Mouse (Mus musculus) ovary, adult 18-20 months (tissue): ENCODE measurements around the gene Snrpa.
"Not testable (repeated sequence)": the region's sequence is repeated elsewhere in the genome, so short reads cannot be mapped to it uniquely, and the experiment has no call there.

ENCODE experiments used
- DNase-seq: peaks from one replicate; pipeline ENCODE4 v3.0.0; 2022; ENCODE audit warnings: low spot score, mixed read lengths

Gene Snrpa

GRCm38 (mm10) chr7:27195681-27196611, at the start of gene Snrpa, which contains the start of gene BC024978:
TSS of gene Snrpa (minus strand) at chr7:27196271.
TSS of gene BC024978 (plus strand) at chr7:27195781.
- DNase-seq = peak; percentile 99

DNA sequence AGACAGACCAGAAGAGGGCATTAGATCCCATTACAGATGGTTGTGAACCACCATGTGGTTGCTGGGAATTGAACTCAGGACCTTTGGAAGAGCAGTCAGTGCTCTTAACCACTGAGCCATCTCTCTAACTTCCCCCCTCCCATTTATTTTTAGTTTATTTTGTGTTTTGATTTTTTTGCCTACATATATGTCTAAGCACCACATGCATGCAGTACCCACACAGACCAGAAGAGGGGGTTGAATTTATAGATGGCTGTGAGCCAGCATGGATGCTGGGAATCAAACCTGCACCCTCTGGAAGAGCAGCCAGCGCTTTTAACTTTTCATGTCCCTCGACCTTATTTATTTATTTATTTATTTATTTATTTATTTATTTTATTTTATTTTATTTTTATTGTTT, 48.0 kb upstream of the Snrpa start:
- DNase-seq = not testable (repeated sequence)

DNA sequence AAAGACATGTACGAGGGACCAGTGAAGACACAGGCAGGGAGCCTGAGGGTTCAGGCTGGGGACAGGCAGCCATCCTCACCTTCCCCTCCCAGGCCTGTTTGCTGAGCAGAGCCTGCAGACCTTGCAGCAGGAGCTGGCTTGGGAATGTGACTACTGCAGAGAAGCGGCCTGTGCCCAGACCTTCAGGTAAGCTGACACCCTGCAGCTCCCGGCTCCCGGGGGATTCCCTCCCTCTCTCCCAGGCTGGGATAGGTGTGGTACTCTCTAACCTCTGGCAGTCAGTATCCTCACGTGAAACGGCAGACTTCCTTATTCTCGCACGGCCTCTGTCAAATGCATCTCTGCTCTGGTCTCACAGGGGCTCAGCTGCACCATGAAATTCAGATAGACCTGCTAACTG, 47.1 kb upstream of the Snrpa start:
- no peak for DNase-seq

DNA sequence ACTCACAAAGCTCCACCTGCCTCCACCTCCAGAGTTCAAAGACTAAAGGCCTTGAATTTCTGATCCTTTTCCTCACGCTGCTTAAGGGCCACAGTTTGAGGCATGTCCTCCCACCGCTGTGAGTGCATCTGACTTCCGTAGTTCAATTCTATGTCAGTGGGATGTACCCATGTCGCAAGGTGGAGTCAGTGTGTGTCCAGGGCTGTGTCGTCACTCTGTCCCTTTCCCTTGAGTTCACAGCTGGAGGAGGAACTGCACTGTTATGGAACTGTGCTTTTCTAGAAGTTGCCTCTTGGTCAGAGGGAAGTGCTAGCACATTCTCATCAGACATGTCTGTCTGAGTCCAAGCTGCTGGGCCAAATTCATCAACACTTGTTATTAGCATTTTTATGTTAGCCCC, 42.5 kb upstream of the Snrpa start:
- no peak for DNase-seq

DNA sequence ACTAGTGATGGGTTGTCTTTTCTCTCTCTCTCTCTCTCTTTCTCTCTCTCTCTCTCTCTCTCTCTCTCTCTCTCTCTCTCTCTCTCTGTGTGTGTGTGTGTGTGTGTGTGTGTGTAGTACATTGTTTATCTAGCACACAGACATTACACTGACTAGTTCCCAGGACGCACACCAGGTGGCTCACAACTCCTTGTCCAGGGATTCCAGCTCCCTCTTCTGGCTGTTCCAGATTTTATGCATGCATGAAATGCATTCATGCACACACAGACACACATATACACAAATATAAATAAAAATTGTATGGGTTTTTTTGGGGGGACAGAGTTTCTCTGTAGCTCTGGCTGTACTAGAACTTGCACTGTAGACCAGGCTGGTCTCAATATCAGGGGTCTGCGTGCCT, 41.5 kb upstream of the Snrpa start:
- DNase-seq = no peak

- DNase-seq = no peak
Observed at GRCm38 (mm10) chr7:27235726-27236125, 39.7 kb upstream of the Snrpa start.

GRCm38 (mm10) chr7:27233300-27233699, 37.2 kb upstream of the Snrpa start:
- DNase-seq = no peak

GRCm38 (mm10) chr7:27232781-27233281, 36.8 kb upstream of the Snrpa start, which contains the start of gene Coq8b:
TSS of gene Coq8b (plus strand) at chr7:27233023.
- peak; percentile 93 for DNase-seq

- DNase-seq = peak; percentile 35
Observed at GRCm38 (mm10) chr7:27231693-27232331, 35.7 kb upstream of the Snrpa start.

DNA sequence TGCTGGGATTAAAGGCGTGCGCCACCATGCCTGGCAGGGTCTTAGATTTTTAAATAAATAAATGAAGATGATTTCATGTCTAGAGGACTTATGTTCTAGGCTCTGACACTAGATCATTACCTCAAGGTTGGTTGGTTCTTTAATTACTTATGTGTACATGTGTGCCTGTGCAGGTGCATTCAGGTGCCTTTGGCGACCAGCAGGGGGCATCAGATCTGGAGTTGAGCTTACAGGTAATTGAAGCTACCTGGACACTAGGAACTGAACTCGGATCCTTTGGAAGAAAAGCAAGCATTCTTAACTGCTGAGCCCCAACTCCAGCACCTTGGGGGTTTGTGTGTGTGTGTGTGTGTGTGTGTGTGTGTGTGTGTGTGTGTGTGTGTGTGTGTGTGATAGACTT, 34.7 kb upstream of the Snrpa start:
- no peak for DNase-seq

DNA sequence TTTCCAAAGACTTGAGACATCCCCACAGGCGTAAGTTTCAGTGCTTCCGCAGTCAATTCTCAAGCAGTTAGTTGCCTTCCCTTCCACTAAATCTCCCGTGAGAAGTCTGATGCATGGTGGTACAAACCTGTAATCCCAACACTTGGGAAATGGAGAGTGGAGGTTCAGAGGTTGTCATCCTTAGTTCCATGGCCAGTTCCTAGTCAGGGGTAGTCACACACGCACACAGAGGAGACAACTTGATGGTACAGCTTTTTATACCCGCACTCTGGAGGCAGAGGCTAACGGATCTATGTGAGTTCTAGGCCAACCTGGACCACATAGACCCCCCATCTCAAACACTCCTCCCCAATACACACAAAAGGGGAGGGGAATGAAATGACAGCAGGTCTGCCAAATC, 32.8 kb upstream of the Snrpa start:
- no peak for DNase-seq

DNA sequence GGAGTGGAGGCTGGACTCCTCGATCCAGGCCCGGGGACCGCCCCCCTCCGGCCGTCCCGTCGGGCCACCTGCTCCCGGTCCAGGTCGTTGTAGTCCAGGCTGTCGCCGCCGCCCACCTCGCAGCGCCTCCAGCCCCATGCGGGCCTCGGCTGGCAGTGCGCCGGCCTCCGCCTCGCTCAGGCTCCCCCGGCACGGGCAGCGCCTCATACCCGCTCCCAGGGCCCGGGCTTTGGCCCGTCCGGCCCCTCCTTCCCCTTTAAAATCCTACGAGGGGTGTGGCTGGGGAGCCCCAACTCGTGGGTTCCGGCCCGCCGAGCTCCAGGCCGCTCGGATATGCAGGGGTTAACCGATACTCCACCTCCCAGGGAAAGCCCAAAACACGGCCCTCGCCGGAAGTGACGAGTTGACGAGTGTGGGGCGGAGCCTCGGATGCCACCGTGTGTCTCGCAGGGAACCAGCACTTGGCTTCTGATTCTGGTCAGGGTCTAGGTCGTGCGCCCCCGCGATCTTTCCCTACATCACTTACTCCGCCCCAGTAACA, 32.3 kb upstream of the Snrpa start, which contains the start of gene Itpkc:
TSS of gene Itpkc (minus strand) at position 381 of the 541 bp plus-strand sequence.
- DNase-seq = peak; percentile 90

DNA sequence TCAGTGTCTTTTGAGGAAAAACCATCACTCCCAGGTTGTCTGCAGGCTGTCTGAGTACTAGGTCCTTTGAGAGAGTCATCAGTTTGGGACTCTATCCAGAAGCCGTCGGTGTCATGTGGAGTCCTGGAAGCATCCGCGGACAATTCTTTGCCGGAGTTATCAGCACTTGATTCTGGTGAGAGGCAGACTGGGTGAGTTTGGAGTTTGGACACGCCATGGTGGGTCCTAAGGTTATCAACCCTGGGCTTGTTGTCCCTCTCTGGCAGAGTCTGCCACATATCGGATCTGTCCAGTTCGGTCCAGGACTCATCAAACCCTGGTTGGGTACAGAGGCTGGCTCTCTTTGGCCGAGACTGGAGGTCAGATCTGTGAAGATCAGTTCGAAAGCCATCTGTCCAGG, 31.6 kb upstream of the Snrpa start:
- no peak for DNase-seq

DNA sequence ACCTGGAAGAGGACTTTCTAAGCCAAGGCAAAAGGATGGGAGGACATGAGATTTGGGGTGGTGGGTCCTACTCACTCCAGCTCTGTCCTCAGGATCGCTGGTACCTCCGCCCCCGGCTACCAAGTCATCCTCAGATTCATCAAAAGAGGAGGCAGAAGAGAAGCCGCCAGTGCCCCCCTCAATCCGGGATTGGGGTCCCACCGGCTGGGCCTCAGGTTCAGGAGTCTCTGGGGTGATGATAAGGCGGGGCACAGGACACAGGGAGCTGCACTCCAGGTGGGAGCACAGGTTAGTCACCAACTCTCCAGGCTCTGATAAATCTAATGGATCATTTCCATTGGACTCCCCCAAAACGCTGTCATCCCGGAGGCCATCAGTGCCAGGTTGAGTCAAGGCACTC, 31.2 kb upstream of the Snrpa start:
- no peak for DNase-seq

GRCm38 (mm10) chr7:27224877-27225575, 29.0 kb upstream of the Snrpa start:
- no peak for DNase-seq

GRCm38 (mm10) chr7:27222538-27222937, 26.5 kb upstream of the Snrpa start:
- no peak for DNase-seq

GRCm38 (mm10) chr7:27221939-27222338, 25.9 kb upstream of the Snrpa start:
- no peak for DNase-seq

DNA sequence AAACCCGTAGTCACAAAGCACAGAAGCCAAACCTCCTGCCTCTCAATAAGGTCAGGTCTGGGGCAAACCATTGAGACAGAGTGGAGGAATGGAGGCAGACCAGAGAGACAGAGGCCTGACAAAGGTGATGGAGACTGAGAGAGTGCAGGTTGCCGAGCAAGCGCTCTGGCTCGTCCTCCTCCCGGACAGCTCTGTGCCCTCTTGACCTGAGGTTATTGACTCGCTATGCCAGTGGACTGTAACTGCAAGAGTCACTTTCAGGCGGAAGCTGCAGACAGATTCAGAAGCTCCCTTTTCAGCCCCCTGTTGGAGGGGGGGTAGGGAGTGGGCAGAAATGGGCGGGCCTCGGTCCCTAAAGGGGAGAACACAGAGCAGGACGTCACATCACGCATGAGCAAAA, 23.9 kb upstream of the Snrpa start:
- DNase-seq = no peak

DNA sequence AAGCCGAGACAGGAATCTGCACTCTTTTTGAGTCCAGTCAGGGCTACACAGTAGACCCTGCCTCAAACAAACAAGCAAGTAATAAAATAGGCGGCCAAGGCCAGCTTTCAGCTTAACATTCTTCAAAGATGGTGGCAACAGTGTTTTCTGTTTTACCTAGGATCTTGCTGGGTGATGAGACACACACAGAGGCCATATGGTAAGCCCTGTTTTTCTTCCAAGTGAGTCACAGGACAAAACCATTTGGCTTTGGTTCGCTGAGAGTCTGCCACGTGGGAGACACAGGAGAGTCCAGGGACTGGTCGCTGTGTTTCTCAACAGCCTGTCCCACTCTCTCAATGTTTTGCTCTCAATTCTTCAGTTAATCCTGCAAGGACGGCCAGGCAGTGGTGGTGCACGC, 22.5 kb upstream of the Snrpa start:
- DNase-seq = no peak

DNA sequence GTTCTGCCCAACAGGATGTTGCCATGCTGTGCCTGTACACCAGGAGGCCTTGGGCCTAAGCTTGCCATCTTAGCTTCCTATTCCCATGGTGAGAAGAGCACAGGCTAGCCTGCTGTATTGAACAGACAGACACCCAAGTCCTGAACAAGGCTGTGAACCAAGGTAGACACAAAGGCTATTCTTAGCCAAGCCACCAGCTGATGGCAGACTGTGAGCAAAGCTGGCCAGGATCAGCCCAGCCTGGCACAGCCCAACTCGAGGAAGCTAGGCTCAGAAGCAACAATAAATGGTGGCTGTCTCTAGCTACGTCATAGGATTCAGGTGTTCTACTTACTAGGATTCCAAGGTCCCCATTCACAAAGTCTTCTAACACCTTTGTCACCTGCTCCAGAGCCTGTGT, 16.6 kb upstream of the Snrpa start:
- DNase-seq = no peak

DNA sequence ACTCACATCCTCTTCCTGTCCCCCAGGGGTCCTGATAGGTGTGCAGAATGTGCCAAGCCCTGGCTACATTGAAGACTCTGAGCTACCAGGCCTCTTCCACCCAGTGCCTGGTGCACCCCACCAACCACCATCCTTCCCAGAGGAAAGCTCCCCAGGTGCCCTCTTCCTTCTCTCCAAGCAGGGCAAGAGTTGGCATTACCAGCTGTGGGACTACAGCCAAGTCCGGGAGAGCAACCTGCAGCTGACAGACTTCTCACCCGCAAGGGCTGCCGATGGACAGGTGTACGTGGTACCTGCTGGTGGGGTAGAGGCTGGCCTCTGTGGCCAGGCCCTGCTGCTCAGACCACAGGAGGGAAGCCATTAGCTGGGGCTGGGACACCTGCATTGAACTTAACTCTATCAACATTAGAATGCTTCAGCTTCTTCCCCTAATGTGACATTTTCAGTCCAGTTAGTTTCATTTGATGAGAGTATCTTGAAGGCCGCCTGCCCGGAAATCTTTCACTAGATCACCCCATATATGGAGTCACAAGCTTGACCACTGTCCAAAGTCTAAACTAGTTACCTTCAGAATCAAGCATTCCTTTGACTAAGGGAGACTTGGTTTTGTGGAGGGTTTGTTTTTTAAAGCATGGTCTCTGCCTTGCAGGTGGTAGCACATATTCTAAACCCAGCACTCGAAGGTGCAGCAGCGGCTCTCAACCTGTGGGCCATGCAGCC, 7.8 kb upstream of the Snrpa start:
- no peak for DNase-seq
